Mouse (Mus musculus) testis, adult 2 months (tissue): ENCODE data around the gene AW551984. TPM values are rescaled to one million over a fixed set of nuclear protein-coding genes. Genes with fewer than 3 reads are reported as not detected.

Experiments used
- H3K27ac ChIP-seq: fragments of 200-500 bp; 2 replicates; pipeline ENCODE4 v1.5.1; 2012; ENCODE audit warnings: low read depth, low read length; ENCODE audit not compliant: control insufficient read depth, insufficient read depth
- H3K27me3 ChIP-seq: fragments of 200-500 bp; 2 replicates; pipeline ENCODE4 v1.6.1; 2012; ENCODE audit warnings: mild to moderate bottlenecking, low read length, moderate library complexity; ENCODE audit not compliant: control insufficient read depth, insufficient read depth
- H3K36me3 ChIP-seq: fragments of 200-500 bp; 2 replicates; pipeline ENCODE4 v1.6.1; 2012; ENCODE audit warnings: mild to moderate bottlenecking, low read length; ENCODE audit not compliant: control insufficient read depth, insufficient read depth
- H3K4me1 ChIP-seq: fragments of 200-500 bp; 2 replicates; pipeline ENCODE4 v1.6.1; 2012; ENCODE audit warnings: low read length; ENCODE audit not compliant: control insufficient read depth, insufficient read depth
- H3K4me3 ChIP-seq: fragments of 200-500 bp; 2 replicates; pipeline ENCODE4 v1.5.1; 2012; ENCODE audit warnings: low read depth, mild to moderate bottlenecking, low read length, moderate library complexity, mixed read lengths; ENCODE audit not compliant: control insufficient read depth
- CTCF ChIP-seq: fragments of 200-500 bp; IDR thresholded peaks from 2 replicates; pipeline ENCODE4 v1.5.1; 2012; ENCODE audit warnings: low read depth, mild to moderate bottlenecking, inconsistent platforms, low read length, moderate library complexity; ENCODE audit not compliant: control insufficient read depth, insufficient read depth, insufficient replicate concordance
- POLR2A ChIP-seq: fragments of 200-500 bp; IDR thresholded peaks from 2 replicates; pipeline ENCODE4 v1.6.1; 2012; ENCODE audit warnings: low read depth, mild to moderate bottlenecking, inconsistent platforms, low read length, moderate library complexity; ENCODE audit not compliant: control insufficient read depth
- polyA plus RNA-seq: library from polyadenylated mRNA; depleted of rRNA; stranded (reverse); fragments of >200 nt; gene quantifications from 2 replicates; pipeline ENCODE4 v1.2.3, GENCODE M21; 2012; rRNA removed

The AW551984 gene
- polyA plus RNA-seq, 1 experiment: 0.05 TPM

DNA sequence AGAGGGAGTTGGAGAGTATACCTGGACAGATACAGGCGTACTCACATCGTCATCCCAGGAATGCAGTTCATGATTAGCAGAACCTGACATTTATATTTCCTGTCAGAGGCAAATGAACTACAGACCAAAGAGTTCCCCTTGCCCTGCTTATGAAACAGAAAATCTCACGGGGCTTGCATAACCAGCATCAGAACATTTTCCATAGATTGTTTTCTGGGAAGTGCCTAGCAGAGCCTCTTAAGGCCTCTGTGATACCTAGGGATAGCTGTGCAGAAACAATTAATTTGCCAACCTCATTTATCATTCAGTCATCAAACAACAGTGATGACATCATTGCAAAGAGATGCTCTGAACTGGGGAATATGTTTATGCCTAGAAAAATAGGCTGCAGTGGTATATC, 28.7 kb downstream of the AW551984 start, which contains the start of gene Olfr959:
Gene Olfr959 (minus strand): TSS at position 101 of the 400 bp plus-strand sequence.
- no peak within 1 kb of the TSS for H3K4me3 ChIP-seq
- H3K36me3 ChIP-seq: no peaks in the 10 kb centered on the region
- H3K4me1 ChIP-seq: no peaks in the 10 kb centered on the region
- no peak within 1 kb of the TSS for H3K27ac ChIP-seq
- TF ChIP-seq CTCF (no peak), POLR2A (no peak)
- H3K27me3 ChIP-seq: no peaks in the 10 kb centered on the region

DNA sequence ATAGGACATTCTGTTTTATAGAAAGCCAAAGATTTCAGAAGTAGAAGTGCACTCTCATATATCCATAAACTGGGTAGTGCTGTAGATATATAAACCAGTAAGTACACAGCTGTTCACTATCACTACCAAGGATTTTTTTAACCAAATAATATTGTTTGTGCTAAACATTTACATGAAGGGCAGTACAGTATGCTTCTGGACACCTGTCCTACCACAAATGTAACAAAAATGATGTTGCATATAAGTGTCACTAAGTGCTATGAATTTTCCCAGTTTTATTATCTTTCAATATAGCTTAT, 45.9 kb downstream of the AW551984 start:
- Histone ChIP-seq H3K27me3 (no peaks in the 10 kb centered on the region), H3K4me3 (no peak overlapping the region), H3K36me3 (no peaks in the 10 kb centered on the region), H3K4me1 (no peaks in the 10 kb centered on the region), H3K27ac (no peak overlapping the region)
- TF ChIP-seq CTCF (no peak), POLR2A (no peak)

DNA sequence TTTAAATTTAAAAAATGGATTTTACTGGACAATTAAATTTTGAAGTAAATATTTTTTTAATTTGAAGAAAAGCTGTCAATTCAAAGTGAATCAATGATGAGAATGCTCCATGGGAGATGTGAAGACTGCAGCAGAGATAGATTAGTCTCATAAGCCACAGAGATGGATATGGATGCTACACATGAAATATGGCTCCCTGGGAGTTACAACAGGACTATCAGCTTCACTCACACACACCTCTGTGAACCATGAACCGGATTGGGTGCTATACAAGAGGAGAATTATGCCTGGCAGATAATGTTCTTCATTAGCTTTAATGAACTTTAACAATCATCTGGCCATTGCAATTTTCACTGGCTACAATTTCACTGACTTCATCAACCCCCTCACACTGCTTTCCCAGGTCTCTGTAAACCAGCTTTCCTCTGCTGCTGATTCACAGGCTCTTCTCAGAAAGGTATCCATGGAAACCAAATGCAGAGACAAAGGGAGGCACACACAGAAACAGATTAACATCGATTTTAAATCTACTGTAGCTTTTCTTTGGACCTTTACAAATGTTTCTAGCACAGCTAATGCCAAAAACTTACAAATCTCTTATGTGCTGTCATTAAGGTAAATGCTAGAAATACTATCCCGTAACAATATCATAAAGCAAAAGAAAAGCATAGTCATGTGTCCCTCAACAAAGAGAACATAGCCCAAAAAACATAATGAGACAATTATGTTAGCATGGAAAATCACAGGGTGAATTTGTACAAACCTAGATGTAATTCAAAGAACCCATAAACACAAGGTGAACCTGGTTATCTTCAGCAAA, 46.5 kb downstream of the AW551984 start:
- TF ChIP-seq POLR2A (no peak), CTCF (no peak)
- Histone ChIP-seq H3K27ac (no peak overlapping the region), H3K4me3 (no peak overlapping the region), H3K4me1 (no peaks in the 10 kb centered on the region), H3K36me3 (no peaks in the 10 kb centered on the region), H3K27me3 (no peaks in the 10 kb centered on the region)

DNA sequence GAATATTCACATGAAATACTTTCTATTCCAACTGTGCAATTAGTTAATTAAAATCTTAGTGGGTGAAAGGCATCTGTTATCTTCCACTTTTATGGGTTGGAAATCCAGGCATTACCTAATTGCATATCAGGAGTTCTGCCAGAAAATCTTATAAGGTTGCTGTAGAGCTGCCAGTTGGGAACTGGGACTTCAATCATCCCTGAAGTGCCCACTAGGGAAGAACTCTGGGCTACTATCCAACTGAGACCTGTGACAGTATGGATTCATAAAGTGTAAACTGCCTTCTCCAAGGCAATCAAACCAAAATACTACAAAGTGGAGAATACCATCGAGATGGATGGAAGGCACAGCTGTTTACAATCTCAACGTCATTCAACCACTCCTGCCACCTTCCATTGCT, 50.3 kb downstream of the AW551984 start, which contains the start of gene Olfr958:
Gene Olfr958 (minus strand): TSS at position 109 of the 400 bp plus-strand sequence.
- Histone ChIP-seq H3K4me3 (no peak within 1 kb of the TSS), H3K36me3 (no peaks in the 10 kb centered on the region)

DNA sequence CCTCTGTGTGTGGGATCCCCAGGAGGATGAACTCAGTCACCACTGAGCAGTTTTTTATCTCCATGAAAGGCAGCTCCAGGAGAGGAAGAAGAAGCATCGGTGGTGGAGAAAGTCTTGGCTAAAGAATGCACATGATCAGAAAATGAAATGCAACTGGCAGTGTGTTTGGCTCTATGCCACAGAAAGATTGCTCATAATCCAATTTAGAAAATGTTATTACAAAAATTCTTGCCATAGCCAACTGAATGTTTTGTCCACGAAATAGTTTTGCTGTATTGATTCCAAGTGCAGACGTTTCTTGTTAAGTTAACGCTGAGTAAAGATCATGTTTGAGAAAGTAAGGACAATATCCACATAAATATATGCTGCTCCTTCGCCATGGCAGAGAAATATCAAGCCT, 53.4 kb downstream of the AW551984 start:
- Histone ChIP-seq H3K4me1 (no peaks in the 10 kb centered on the region), H3K36me3 (no peaks in the 10 kb centered on the region), H3K27ac (no peak overlapping the region), H3K4me3 (no peak overlapping the region), H3K27me3 (no peaks in the 10 kb centered on the region)
- no peak for TF ChIP-seq POLR2A
- TF ChIP-seq CTCF: no peak

More for the DNA sequence above, 50.3 kb downstream of the AW551984 start, which contains the start of gene Olfr958:
- Histone ChIP-seq H3K4me1 (no peaks in the 10 kb centered on the region), H3K27me3 (no peaks in the 10 kb centered on the region), H3K27ac (no peak within 1 kb of the TSS)
- TF ChIP-seq CTCF: no peak
- no peak for TF ChIP-seq POLR2A

Other genes starting within 250 kb of the AW551984 start
- not detected in 2 replicates for gene Olfr951, start 217.0 kb downstream of the AW551984 start, polyA plus RNA-seq
- gene Olfr952, start 177.3 kb downstream of the AW551984 start, polyA plus RNA-seq: not detected in 2 replicates
- not detected in 2 replicates for gene Olfr954, start 147.7 kb downstream of the AW551984 start, polyA plus RNA-seq
- gene Olfr955, start 132.5 kb downstream of the AW551984 start, polyA plus RNA-seq: not detected in 2 replicates
- gene Olfr44, start 110.4 kb downstream of the AW551984 start, polyA plus RNA-seq: not detected in 2 replicates
- gene Olfr957, start 88.6 kb downstream of the AW551984 start, polyA plus RNA-seq: not detected in 2 replicates
- not detected in 2 replicates for gene Olfr958, start 50.3 kb downstream of the AW551984 start, polyA plus RNA-seq
- gene Olfr959, start 28.8 kb downstream of the AW551984 start, polyA plus RNA-seq: not detected in 2 replicates
- gene Olfr148, start 6.3 kb upstream of the AW551984 start, polyA plus RNA-seq: not detected in 2 replicates
- not detected in 2 replicates for gene Olfr960, start 17.0 kb upstream of the AW551984 start, polyA plus RNA-seq
- 0.10 TPM in 1 of 2 replicates, not detected in the other for gene Olfr961, start 40.7 kb upstream of the AW551984 start, polyA plus RNA-seq
- gene Olfr963, start 62.8 kb upstream of the AW551984 start, polyA plus RNA-seq: not detected in 2 replicates
- not detected in 2 replicates for gene Olfr149, start 102.7 kb upstream of the AW551984 start, polyA plus RNA-seq
- not detected in 2 replicates for gene Olfr965, start 107.0 kb upstream of the AW551984 start, polyA plus RNA-seq
- not detected in 2 replicates for gene Olfr150, start 126.6 kb upstream of the AW551984 start, polyA plus RNA-seq
- not detected in 2 replicates for gene Olfr967, start 141.8 kb upstream of the AW551984 start, polyA plus RNA-seq
- gene Olfr968, start 178.8 kb upstream of the AW551984 start, polyA plus RNA-seq: not detected in 2 replicates
- not detected in 2 replicates for gene Olfr969, start 186.5 kb upstream of the AW551984 start, polyA plus RNA-seq
- gene Olfr970, start 204.5 kb upstream of the AW551984 start, polyA plus RNA-seq: not detected in 2 replicates
- not detected in 2 replicates for gene Olfr971, start 232.5 kb upstream of the AW551984 start, polyA plus RNA-seq